Mouse (Mus musculus) kidney, embryonic 15.5 days (tissue): ENCODE measurements around the gene Mgat2. TPM values are rescaled to one million over a fixed set of nuclear protein-coding genes. Genes with fewer than 3 reads are reported as not detected.

Experiments
- ATAC-seq: fragments of 200-750 bp; cut with Nextera tagmentation; replicated peaks from 2 replicates; pipeline ENCODE4 v1.8.0; 2017; ENCODE audit warnings: moderate TSS enrichment; ENCODE audit not compliant: low FRiP score
- H3K27ac ChIP-seq: fragments of 300-500 bp; sonication (generic); 2 replicates; pipeline ENCODE4 v1.5.1; 2015; ENCODE audit warnings: mild to moderate bottlenecking, inconsistent platforms
- H3K27me3 ChIP-seq: fragments of 300-500 bp; sonication (generic); 2 replicates; pipeline ENCODE4 v1.6.1; 2015; ENCODE audit warnings: inconsistent platforms
- H3K36me3 ChIP-seq: fragments of 300-500 bp; sonication (generic); 2 replicates; pipeline ENCODE4 v1.6.1; 2015; ENCODE audit warnings: inconsistent platforms
- H3K4me1 ChIP-seq: fragments of 300-500 bp; sonication (generic); 2 replicates; pipeline ENCODE4 v1.6.1; 2015; ENCODE audit warnings: inconsistent platforms
- H3K4me2 ChIP-seq: fragments of 300-500 bp; sonication (generic); 2 replicates; pipeline ENCODE4 v1.6.1; 2015; ENCODE audit warnings: moderate library complexity, mild to moderate bottlenecking, inconsistent platforms
- H3K4me3 ChIP-seq: fragments of 300-500 bp; sonication (generic); replicated peaks from 2 replicates; pipeline ENCODE4 v1.5.1; 2015; ENCODE audit warnings: mild to moderate bottlenecking, inconsistent platforms
- H3K9ac ChIP-seq: fragments of 300-500 bp; sonication (generic); 2 replicates; pipeline ENCODE4 v1.6.1; 2015; ENCODE audit warnings: mild to moderate bottlenecking, inconsistent platforms
- H3K9me3 ChIP-seq: fragments of 300-500 bp; sonication (generic); replicated peaks from 2 replicates; pipeline ENCODE4 v1.6.1; 2016; ENCODE audit warnings: inconsistent platforms
- WGBS: fragments of 180-500 bp; shearing (Covaris S2); methylation state at CpG from one replicate; pipeline ENCODE4 v1.1.7; 2015; ENCODE audit warnings: mixed read lengths; 5-methylcytosine and 5-hydroxymethylcytosine counted together
- polyA plus RNA-seq: library from polyadenylated mRNA; unstranded; fragments of >200 nt; fragmentation: Nextera tagmentation; extraction: Ambion mirVana; gene quantifications from 2 replicates; pipeline ENCODE4 v1.2.1, GENCODE M21; 2015

Mgat2 gene
- polyA plus RNA-seq, 1 experiment from 2014 or later = 52.6 TPM

DNA sequence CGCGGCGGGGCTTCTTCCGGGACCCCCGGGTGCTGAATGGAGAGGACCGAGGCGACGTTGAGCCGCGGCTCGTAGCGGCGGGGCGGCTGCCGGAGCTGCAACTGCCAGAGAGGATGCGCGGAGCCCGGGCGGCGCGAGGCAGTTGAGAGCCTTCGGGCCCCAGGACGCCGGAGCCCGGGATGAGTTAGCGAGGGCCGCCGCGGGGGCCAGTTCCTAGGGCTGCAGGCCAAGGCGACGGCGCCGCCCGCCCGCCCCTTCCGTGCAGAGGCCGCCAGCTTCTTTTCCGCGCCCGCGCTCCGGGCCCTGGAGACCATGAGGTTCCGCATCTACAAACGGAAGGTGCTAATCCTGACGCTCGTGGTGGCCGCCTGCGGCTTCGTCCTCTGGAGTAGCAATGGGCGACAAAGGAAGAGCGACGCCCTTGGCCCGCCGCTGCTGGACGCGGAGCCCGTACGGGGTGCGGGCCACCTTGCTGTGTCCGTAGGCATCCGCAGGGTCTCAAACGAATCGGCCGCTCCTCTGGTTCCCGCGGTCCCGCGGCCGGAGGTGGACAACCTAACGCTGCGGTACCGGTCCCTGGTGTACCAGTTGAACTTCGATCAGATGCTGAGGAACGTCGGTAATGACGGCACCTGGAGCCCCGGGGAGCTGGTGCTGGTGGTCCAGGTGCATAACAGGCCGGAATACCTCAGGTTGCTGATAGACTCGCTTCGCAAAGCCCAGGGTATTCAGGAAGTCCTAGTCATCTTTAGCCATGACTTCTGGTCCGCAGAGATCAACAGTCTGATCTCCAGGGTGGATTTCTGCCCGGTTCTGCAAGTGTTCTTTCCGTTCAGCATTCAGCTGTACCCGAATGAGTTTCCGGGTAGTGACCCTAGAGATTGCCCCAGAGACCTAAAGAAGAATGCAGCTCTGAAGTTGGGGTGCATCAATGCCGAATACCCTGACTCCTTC is 662 bp downstream of the Mgat2 start:
- peak overlapping the region; percentile 89 for H3K9ac ChIP-seq
- WGBS = 1% methylated on average over 80 of the region's 86 CpGs
- peak; percentile 74 for ATAC-seq
- H3K4me2 ChIP-seq = peak overlapping the region; percentile 80
- H3K9me3 ChIP-seq = no peaks in the 10 kb centered on the region
- no peaks in the 10 kb centered on the region for H3K27me3 ChIP-seq
- peak overlapping the region; percentile 67 for H3K4me3 ChIP-seq
- peaks cover 38% of the 10 kb centered on the region for H3K36me3 ChIP-seq
- H3K27ac ChIP-seq = peak overlapping the region; percentile 91
- H3K4me1 ChIP-seq = peaks cover 19% of the 10 kb centered on the region

GRCm38 (mm10) chr12:69185371-69185770 is 1.4 kb downstream of the Mgat2 start:
- Histone ChIP-seq H3K4me1 (peaks cover 19% of the 10 kb centered on the region), H3K4me3 (peak overlapping the region; percentile 67), H3K36me3 (peaks cover 46% of the 10 kb centered on the region), H3K9me3 (no peaks in the 10 kb centered on the region), H3K27me3 (no peaks in the 10 kb centered on the region), H3K4me2 (peak overlapping the region; percentile 80), H3K27ac (0 out of 2 replicates have a peak overlapping the region, but pooled peaks have one; percentile 91), H3K9ac (peak overlapping the region; percentile 89)
- ATAC-seq = no peak
- WGBS = 76% methylated on average over 7 of the region's 7 CpGs

DNA sequence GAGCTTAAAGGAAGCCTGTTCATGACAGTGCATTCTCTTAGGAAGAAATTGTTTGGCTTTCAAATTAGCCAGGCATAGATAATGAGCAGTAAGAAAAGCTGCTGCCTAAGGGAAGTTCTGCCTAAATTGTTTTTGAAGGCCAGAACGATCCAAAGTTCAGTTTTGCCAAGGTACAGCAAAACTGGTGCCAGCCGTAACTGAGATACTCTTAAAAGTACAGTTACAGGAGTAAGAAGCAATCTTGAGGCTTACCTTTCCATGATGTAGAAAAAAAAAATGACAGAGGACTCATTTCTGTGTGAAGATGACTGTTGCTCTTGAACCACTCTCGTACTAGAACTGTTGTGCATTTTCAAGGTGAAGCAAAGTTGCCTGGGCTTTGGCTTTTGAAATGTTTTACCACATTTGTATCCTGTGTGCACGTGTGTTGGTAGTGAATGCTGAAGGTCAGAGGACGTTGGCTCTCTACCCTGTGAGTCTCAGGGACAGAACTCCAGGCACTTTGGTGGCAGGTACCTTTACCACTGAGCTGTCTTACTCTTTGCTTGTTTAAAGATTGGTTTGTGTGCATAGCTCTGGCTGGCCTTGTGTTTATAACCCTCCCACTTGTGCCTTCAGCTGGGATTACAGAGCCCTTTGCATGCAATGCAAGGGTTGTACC is 3.0 kb downstream of the Mgat2 start:
- H3K4me1 ChIP-seq = peaks cover 19% of the 10 kb centered on the region

DNA sequence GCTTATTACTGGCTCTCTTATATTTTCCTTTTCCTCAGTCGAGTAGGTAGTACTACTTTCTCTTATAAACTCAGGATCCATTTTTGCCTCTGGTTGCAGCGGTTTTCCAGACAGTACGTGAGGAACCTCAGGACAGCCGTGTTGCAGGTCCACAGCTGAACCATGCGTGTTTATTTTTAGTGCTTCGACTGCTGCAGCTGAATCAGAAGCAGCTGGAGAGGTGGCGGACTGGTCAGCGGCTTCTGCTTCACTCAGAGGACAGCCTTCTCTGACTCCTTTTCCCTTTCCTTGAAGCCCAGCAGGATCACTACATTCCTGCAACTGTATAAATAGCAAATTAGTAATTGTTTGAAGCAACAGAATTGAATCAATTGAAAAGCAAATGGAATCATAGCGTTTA is 6.1 kb downstream of the Mgat2 start:
- H3K27me3 ChIP-seq = no peaks in the 10 kb centered on the region
- H3K9ac ChIP-seq = no peak overlapping the region
- ATAC-seq = no peak
- peaks cover 50% of the 10 kb centered on the region for H3K36me3 ChIP-seq
- no peak overlapping the region for H3K27ac ChIP-seq
- WGBS = 92% methylated on average over 9 of the region's 9 CpGs
- no peak overlapping the region for H3K4me2 ChIP-seq
- no peak overlapping the region for H3K4me3 ChIP-seq
- no peaks in the 10 kb centered on the region for H3K9me3 ChIP-seq
- peaks cover 16% of the 10 kb centered on the region for H3K4me1 ChIP-seq

More for the DNA sequence above, 3.0 kb downstream of the Mgat2 start:
- 67% methylated on average over 5 of the region's 5 CpGs for WGBS
- Histone ChIP-seq H3K9ac (no peak overlapping the region), H3K4me3 (0 out of 2 replicates have a peak overlapping the region, but pooled peaks have one; percentile 5), H3K4me2 (peak overlapping the region; percentile 17), H3K27ac (peak overlapping the region; percentile 38; the same call in 1 of the 2 replicates), H3K27me3 (no peaks in the 10 kb centered on the region), H3K9me3 (no peaks in the 10 kb centered on the region), H3K36me3 (peaks cover 48% of the 10 kb centered on the region)
- ATAC-seq = no peak

DNA sequence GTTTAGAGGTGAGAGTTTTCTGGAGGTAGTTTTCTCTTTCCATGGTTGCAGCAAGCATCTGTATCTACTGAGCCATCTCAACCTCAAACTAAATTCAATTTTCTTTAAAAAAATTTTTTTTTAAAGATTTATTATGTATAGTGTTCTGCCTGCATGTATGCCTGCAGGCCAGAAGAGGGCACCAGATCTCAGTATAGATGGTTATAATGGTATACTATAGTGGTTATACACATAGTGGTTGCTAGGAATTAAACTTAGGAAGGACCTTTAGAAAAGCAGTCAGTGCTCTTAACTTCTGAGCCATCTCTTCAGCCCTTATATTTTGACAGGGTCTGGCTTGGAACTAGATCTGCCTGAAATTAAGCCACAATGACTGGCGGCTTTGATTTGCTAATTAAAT is 6.6 kb downstream of the Mgat2 start:
- 100% methylated on average over 1 of the region's 1 CpGs for WGBS
- H3K36me3 ChIP-seq = peaks cover 50% of the 10 kb centered on the region
- no peaks in the 10 kb centered on the region for H3K9me3 ChIP-seq
- ATAC-seq = no peak
- H3K27me3 ChIP-seq = no peaks in the 10 kb centered on the region
- H3K27ac ChIP-seq = no peak overlapping the region
- H3K4me2 ChIP-seq = no peak overlapping the region
- no peak overlapping the region for H3K9ac ChIP-seq
- H3K4me3 ChIP-seq = no peak overlapping the region
- peaks cover 15% of the 10 kb centered on the region for H3K4me1 ChIP-seq

GRCm38 (mm10) chr12:69191396-69191795 is 7.4 kb downstream of the Mgat2 start:
- H3K4me3 ChIP-seq = no peak overlapping the region
- H3K27me3 ChIP-seq = no peaks in the 10 kb centered on the region

GRCm38 (mm10) chr12:69192637-69193036 is 8.7 kb downstream of the Mgat2 start:
- H3K9me3 ChIP-seq = no peaks in the 10 kb centered on the region
- ATAC-seq = no peak
- peaks cover 43% of the 10 kb centered on the region for H3K36me3 ChIP-seq
- H3K27me3 ChIP-seq = no peaks in the 10 kb centered on the region
- H3K27ac ChIP-seq = no peak overlapping the region
- 96% methylated on average over 2 of the region's 2 CpGs for WGBS
- H3K4me2 ChIP-seq = no peak overlapping the region
- no peak overlapping the region for H3K4me3 ChIP-seq
- no peak overlapping the region for H3K9ac ChIP-seq
- H3K4me1 ChIP-seq = peaks cover 7% of the 10 kb centered on the region

More at GRCm38 (mm10) chr12:69191396-69191795, 7.4 kb downstream of the Mgat2 start:
- no peak for ATAC-seq
- Histone ChIP-seq H3K27ac (no peak overlapping the region), H3K9ac (no peak overlapping the region), H3K9me3 (no peaks in the 10 kb centered on the region), H3K4me1 (peaks cover 16% of the 10 kb centered on the region), H3K4me2 (no peak overlapping the region), H3K36me3 (peaks cover 50% of the 10 kb centered on the region)
- 92% methylated on average over 5 of the region's 5 CpGs for WGBS

DNA sequence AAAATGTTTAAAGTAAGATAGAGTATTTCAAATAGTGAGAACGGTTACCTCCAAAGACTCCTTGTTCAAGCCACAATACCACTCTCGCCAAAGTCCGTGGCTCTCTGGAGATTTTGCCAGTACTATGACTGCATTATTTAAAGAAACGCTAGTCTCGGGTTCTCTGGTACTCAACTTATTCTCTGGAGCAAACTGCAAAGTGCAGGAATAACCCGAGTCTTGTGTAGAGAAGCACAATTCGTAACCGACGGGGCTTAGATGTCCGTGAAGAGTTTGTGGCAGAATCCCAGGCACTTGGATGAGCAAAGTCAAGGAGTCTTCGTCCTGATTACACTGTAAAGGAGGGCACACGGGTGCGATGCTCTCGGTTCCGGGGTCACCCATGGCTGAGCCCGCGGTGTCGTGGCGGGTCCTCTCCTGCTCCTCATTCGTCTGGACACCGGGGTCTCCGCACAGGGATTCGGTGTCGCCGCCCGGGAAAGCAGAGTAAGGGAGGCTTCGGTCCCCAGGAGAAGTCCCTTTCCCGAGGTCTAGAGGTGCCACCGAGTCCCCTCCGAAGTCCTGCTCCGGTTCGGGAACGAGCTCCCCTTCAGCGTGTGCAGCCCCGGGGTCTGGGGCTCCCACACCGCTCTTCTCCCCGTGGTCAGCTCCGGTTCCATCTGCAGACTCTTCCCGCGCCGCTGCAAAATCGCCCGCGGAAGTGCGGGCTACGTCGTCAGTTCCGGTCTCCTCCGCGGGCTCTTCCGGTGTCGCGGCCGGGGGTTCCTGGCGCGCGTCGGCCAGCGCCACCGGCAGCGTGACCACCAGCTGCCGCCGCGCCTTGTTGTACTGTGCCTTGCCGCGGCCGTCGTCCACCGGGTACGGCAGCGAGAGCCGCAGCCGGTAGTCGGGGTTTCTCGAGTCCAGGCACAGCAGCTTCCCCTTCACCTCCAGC is 12.8 kb downstream of the Mgat2 start, which contains the start of gene Gm49383:
Gene Gm49383, minus strand, starts transcription at position 661 of the 934 bp plus-strand sequence.
- Histone ChIP-seq H3K27ac (peak within 1 kb of the TSS; percentile 94), H3K4me1 (peaks cover 22% of the 10 kb centered on the region), H3K27me3 (no peaks in the 10 kb centered on the region), H3K4me3 (peak within 1 kb of the TSS; percentile 94), H3K9me3 (no peaks in the 10 kb centered on the region), H3K4me2 (peak within 1 kb of the TSS; percentile 92), H3K36me3 (peaks cover 30% of the 10 kb centered on the region), H3K9ac (peak within 1 kb of the TSS; percentile 80)
- WGBS = under 1% methylated on average over 75 of the region's 75 CpGs
- peak; percentile 76 for ATAC-seq

DNA sequence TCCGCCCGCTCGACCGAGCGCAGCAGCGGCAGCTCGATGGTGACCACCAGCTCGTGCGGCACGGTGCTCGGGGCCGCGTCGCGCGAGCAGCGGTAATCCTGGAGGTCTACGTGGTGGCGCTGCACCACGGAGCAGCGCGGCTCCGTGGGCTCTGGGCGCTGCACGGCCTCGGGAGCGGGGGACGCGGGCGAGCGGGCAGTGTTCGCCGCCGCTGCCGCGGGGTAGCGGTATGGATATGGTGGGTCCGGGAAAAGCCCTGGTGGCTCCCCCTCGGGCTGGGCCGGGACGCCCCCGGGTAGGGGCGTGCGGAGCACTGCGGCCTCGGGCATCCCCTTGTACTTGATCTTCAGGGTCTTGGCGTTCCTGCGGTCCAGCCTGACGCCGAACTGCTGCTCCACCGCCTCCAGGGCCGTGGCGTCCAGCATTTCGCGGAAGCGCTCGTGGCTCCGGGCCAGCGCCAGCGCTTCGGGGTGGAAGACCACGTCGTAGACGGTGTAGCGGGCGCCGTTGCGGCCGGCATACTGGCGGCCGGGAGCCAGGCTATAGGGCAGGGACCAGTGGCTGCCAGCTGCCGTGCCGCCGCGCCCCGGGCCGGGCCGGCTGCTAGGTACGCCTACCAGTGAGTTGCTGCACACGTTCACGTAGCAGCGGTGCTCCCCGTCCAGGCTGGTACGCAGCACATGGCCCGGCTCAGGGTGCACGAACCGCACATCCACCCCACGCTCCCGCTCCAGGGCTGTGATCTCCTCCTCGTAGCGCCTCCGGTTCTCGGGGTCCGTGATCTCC is 13.6 kb downstream of the Mgat2 start:
- no peaks in the 10 kb centered on the region for H3K9me3 ChIP-seq
- no peaks in the 10 kb centered on the region for H3K27me3 ChIP-seq
- peak overlapping the region; percentile 94 for H3K4me3 ChIP-seq
- peaks cover 22% of the 10 kb centered on the region for H3K4me1 ChIP-seq
- peak overlapping the region; percentile 80 for H3K9ac ChIP-seq
- under 1% methylated on average over 93 of the region's 94 CpGs for WGBS
- peak overlapping the region; percentile 92 for H3K4me2 ChIP-seq
- peak overlapping the region; percentile 94 for H3K27ac ChIP-seq
- H3K36me3 ChIP-seq = peaks cover 32% of the 10 kb centered on the region
- ATAC-seq = peak; percentile 79

DNA sequence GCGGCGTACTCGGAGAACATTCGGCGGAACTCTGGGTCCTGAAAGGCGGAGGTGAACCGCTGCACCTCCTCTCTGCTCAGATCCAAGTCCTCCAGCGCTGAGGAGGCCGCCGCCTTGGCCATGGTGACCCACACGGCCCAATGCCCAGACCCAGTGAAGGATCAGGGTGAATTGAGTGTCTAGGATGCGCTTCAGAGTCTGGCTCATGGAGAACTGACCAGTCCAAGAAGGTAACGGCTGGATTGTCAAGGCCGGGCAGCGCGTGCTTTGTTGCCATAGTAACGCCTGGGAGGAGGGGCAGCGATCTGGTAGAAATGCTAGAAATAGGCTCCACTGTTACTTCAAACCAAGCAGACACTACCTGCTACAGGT is 14.2 kb downstream of the Mgat2 start, which contains the start of gene Dnaaf2:
Gene Dnaaf2, minus strand, starts transcription at position 266 of the 372 bp plus-strand sequence.
- peak within 1 kb of the TSS; percentile 92 for H3K4me2 ChIP-seq
- ATAC-seq = peak; percentile 67
- H3K27ac ChIP-seq = peak within 1 kb of the TSS; percentile 94
- peak within 1 kb of the TSS; percentile 80 for H3K9ac ChIP-seq
- under 1% methylated on average over 18 of the region's 18 CpGs for WGBS
- H3K36me3 ChIP-seq = peaks cover 35% of the 10 kb centered on the region
- H3K9me3 ChIP-seq = no peaks in the 10 kb centered on the region
- H3K4me1 ChIP-seq = peaks cover 22% of the 10 kb centered on the region
- peak within 1 kb of the TSS; percentile 94 for H3K4me3 ChIP-seq
- H3K27me3 ChIP-seq = no peaks in the 10 kb centered on the region
